Mouse (Mus musculus): Measurements from ENCODE around the gene Hsd17b13. TPM values are rescaled to one million over a fixed set of nuclear protein-coding genes. Genes with fewer than 3 reads are reported as not detected.

Hsd17b13 gene
- total and polyA plus RNA-seq, 2 experiments: 179 to 252 TPM

DNA sequence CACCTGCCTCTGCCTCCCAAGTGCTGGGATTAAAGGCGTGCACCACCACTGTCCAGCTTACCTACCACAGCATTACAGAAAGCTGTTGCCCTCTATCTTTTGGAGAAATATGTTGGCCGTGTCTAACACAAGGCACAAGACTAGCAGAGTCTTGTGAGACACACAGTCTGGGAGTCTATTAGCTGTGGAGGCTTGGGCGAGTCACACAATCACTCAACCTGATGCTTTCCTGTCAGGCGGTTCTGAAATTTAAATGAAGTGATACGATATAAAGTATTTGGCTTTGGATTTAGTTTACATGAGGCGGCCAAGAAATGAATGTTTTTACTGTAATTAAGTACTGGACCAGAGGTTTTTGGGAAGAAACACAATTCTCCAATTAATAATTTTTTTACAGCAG is 71.0 kb downstream of the Hsd17b13 start:
- Histone ChIP-seq H3K4me1 (ENCODE audit: control insufficient read depth, insufficient read depth, low read length) (peaks cover 4% of the 10 kb centered on the region), H3K36me3 (ENCODE audit: control insufficient read depth, insufficient read depth, low read length) (no peaks in the 10 kb centered on the region), H3K9ac (ENCODE audit: low read depth, low read length) (no peak overlapping the region), H3K4me3 (ENCODE audit: insufficient read depth, low read depth, low read length) (no peak overlapping the region), H3K27me3 (ENCODE audit: control insufficient read depth, insufficient read depth, low read length) (no peaks in the 10 kb centered on the region), H3K79me2 (ENCODE audit: control insufficient read depth, insufficient read depth, low read length) (peaks cover 3% of the 10 kb centered on the region; the same call in 1 of the 2 replicates), H3K27ac (replicated peaks; ENCODE audit: insufficient read depth, low read depth, low read length) (no peak overlapping the region)
- WGBS: 85% methylated on average over 6 of the region's 6 CpGs
- TF ChIP-seq POLR2A (IDR thresholded peaks at IDR 0.05; ENCODE audit: extremely low read depth, insufficient read depth, low read length): no peak
- TF ChIP-seq CTCF (IDR thresholded peaks at IDR 0.05; ENCODE audit: low read depth, low read length): no peak
- DNase-seq (ENCODE audit: extremely low read depth, low read depth, low spot score): no peak

Other genes with a start within 250 kb of the Hsd17b13 start
- 2.6 and 2.8 TPM in 2 replicates for gene Klhl8, start 66.2 kb downstream of the Hsd17b13 start, total RNA-seq (2014; rRNA removed)
- gene Klhl8, start 66.2 kb downstream of the Hsd17b13 start, polyA plus RNA-seq (2012; rRNA removed): 1.2 and 1.3 TPM in 2 replicates
- 119 and 154 TPM in 2 replicates for gene Hsd17b11, start 44.5 kb upstream of the Hsd17b13 start, total RNA-seq (2014; rRNA removed)
- 72.7 and 78.8 TPM in 2 replicates for gene Hsd17b11, start 44.5 kb upstream of the Hsd17b13 start, polyA plus RNA-seq (2012; rRNA removed)
- gene Nudt9, start 68.9 kb upstream of the Hsd17b13 start, total RNA-seq (2014; rRNA removed): 36.6 and 40.3 TPM in 2 replicates
- 39.7 and 48.5 TPM in 2 replicates for gene Nudt9, start 68.9 kb upstream of the Hsd17b13 start, polyA plus RNA-seq (2012; rRNA removed)
- not detected in 2 replicates for gene Gm17660, start 100.2 kb upstream of the Hsd17b13 start, total RNA-seq (2014; rRNA removed)
- not detected in 2 replicates for gene Gm17660, start 100.2 kb upstream of the Hsd17b13 start, polyA plus RNA-seq (2012; rRNA removed)
- 4.9 and 5.0 TPM in 2 replicates for gene Sparcl1, start 136.3 kb upstream of the Hsd17b13 start, total RNA-seq (2014; rRNA removed)
- gene Sparcl1, start 136.3 kb upstream of the Hsd17b13 start, polyA plus RNA-seq (2012; rRNA removed): 2.2 and 3.0 TPM in 2 replicates
- not detected in 2 replicates for gene Dspp, start 193.3 kb upstream of the Hsd17b13 start, total RNA-seq (2014; rRNA removed)
- gene Dspp, start 193.3 kb upstream of the Hsd17b13 start, polyA plus RNA-seq (2012; rRNA removed): not detected in 2 replicates
- not detected in 2 replicates for gene Dmp1, start 225.2 kb upstream of the Hsd17b13 start, total RNA-seq (2014; rRNA removed)
- gene Dmp1, start 225.2 kb upstream of the Hsd17b13 start, polyA plus RNA-seq (2012; rRNA removed): not detected in 2 replicates

All from liver, adult 2 months (tissue).